Mouse (Mus musculus): Measurements from ENCODE around the gene Cyp26b1.

The Cyp26b1 gene

DNA sequence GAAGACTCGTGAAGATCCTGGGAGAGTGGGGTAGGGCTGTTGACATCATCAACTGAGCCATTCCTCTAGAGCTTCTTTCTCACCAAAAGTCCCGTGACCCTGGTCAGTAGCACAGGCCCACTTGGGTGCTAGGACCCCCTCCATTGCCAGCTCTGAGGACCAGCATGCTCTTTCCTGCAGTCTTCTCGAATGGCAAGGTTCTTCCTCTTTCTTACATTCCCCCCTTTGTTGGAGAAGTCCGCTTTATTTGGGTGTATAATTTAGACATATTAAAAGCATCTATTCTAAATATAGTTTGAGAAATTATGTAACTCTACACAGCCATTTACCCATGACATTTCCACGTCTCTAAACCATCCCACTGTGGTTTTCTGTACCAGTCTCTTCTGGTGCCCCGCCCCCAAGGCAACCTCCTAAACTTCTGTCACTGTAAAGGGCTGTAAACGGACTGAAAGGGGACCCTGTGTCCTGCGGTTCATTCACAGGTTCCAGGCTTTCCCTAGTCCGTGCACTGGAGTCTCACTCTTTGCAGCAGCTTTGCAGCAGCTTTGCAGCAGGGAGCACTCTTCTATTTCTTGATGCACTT lies 43.8 kb downstream of the Cyp26b1 start:
- no peak for DNase-seq

DNA sequence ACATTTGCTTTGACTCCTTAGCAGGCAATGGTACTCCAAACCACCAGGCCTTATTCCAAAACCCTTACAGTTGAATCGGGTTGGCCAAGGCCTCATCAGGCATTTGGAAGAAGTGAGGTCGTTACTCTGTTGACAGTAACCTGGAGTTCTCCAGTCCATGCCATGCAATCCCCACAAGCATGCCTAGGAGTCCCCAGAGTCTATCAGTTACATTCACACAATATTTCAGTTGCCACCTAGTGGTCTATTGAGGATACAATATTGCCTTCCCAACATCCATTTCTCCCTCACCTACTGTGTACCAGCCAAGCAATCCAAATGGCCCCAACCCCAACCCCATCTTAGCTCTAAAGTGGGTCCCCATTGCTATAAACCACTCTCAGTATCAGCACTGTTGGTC lies 48.3 kb downstream of the Cyp26b1 start:
- no peak for DNase-seq

GRCm38 (mm10) chr6:84544359-84544758 lies 49.3 kb downstream of the Cyp26b1 start:
- DNase-seq: no peak

GRCm38 (mm10) chr6:84543516-84543915 lies 50.2 kb downstream of the Cyp26b1 start:
- DNase-seq: no peak

- no peak for DNase-seq
Observed at GRCm38 (mm10) chr6:84539924-84540323, 53.8 kb downstream of the Cyp26b1 start.

GRCm38 (mm10) chr6:84538681-84539080 lies 55.0 kb downstream of the Cyp26b1 start:
- DNase-seq: no peak

GRCm38 (mm10) chr6:84537611-84538197 lies 56.0 kb downstream of the Cyp26b1 start:
- DNase-seq: no peak

DNA sequence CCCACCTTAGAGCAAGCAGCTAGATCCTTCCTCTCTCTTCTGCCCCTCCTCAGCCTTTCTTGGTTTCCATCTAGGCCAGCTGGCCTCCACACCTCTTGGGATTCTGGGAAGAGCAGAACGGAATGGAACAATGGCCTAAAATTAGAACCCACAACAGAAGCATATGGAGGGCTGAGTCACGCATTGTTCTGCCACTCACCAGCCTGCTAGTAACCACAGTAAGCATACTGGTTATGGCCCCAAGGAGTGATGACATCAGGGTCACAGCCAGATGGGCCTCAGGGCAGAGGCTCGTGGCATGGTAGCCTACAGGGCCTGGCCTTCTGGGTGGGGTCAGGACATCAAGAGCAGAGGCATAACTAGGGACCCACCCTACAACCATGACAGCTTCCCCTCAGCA lies 58.8 kb downstream of the Cyp26b1 start:
- no peak for DNase-seq

DNA sequence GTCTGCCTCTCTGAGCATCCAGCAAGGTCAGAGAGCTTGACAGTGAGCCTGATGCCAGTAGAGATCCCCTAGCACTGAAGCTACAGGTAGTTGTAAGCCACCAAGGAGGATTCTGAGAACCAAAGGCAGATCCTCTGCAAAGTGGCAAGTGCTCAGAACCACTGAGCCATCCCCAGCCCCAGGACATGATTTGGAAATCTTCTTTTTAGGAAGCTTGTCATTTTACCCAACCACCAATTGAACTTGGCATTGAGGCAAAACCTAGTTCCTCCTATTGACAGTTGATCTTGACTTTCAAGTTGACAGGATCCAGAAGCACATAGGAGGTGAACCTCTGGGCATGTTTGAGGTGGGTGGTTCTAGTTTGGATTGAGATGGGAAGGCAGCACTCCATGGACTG lies 63.8 kb downstream of the Cyp26b1 start:
- DNase-seq: no peak

DNA sequence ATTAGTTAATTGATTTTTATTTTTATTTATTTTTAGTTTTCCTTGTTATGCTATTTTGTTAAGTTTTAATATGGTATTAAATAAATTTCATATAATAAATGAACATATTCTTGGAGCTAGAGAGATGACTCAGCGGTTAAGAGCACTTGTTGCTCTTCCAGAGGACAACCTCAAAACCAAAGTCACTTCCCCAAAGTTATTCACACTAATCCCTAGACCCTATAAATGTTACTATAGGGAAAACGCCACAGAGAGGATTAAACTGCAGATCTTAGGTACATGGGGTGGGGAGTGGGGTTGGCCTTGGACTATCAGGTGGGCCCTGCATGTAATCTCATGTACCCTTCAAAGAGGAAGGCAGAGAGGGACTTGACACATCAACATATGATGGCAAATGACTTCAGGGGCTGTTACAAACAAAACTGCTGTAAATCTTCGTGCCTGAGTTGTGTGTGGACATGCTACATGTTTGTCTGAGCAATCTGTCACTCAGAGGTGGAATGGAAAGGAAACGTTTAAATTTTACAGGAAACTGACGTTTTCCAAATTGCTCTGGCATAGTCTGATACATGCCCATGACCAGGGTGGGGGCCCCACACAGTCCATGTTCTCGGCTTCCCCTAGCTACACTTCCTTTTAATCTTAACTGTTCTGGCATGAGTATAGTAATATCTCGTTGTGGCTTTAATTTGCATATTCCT lies 68.7 kb downstream of the Cyp26b1 start:
- no peak for DNase-seq

Data from lung, postnatal 14 days (tissue).